Mouse (Mus musculus): ENCODE measurements at regions not wholly inside any gene's neighbourhood (a gene's known extent, or its start where the extent isn't known, plus 50 kb on each side); places are given as distances from the start of the nearest gene placed in this dataset.

DNA sequence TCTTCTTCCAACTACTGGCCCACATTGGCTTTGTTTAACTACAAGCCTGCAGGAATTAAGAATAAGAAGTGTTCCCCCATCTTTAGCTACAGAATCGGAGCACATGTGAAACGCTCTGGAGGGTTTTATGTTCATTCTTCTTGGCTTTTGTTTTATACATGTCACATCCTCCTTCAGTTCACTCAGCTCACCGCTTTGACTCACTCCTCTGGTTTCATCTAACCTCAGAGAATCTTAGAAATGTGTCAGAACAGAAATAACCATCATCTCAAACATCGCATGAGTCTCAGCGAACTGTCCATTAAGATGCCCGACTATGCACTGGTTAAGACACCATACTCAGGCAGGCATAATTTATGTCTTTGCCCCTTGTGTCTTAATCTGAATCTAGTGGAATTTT lies 255.1 kb upstream of the Gm765 start:
- no peak for DNase-seq

DNA sequence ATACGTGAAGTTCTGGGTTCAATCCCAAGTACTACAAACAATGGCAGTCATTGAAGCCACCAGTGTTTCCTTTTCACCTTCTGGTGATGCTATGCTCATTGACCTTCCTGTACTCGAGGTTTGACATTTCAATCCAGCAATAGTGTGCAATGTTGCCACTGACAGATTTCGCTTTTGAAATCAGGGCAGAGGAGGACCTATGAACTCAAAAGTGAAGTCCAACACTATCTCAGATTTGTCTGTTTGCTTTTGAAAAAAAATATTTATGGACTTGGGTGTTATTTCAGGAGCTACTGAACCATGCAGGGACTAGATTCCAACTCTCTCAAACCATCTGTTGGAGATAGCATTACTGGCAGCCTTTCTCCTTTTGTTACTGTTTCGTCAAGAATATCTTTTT lies 248.4 kb upstream of the Gm765 start:
- no peak for DNase-seq

DNA sequence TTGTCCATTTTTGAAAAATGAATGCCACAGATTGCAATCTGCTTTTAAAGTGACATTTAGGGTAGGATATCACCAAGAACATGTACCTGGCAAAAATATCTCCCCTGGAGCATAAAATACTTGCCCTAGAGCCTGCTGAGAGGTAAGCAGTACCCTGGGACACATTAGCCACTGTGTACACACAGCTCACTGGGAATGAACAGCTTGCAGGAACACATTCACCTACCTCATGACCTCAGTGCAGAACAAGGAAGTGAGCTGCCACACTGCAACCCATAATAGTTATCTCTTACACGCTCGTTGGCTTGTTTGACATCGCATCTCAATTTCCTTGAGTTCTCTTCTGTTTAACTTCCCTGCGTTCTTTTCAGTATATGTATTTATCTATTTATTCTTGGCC lies 246.4 kb upstream of the Gm765 start:
- DNase-seq = no peak

GRCm38 (mm10) chr6:98584541-98584940 lies 242.0 kb upstream of the Gm765 start:
- no peak for DNase-seq

DNA sequence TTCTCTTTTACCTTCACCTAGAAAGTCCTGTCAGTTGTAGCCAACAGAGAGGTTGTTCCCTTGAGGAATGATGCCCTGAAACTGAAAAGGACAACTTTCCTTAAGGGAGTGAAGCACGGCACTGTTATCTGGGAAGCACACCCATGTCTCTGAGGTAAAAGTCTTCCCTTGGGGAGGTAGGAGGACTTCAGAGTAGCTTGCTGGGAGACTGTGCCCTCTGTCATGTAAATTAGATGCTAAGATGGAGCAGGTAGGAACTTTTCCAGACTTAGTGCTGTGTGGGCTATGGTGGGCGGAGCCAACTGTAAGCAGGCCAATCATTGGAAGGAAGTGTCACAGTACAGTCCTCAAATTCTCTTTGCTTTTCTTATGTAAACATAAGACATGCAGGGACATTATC lies 240.3 kb upstream of the Gm765 start:
- DNase-seq = no peak

- no peak for DNase-seq
Measured at GRCm38 (mm10) chr6:98575227-98575626, 232.7 kb upstream of the Gm765 start.

GRCm38 (mm10) chr6:98555702-98556101 lies 213.1 kb upstream of the Gm765 start:
- DNase-seq = no peak

DNA sequence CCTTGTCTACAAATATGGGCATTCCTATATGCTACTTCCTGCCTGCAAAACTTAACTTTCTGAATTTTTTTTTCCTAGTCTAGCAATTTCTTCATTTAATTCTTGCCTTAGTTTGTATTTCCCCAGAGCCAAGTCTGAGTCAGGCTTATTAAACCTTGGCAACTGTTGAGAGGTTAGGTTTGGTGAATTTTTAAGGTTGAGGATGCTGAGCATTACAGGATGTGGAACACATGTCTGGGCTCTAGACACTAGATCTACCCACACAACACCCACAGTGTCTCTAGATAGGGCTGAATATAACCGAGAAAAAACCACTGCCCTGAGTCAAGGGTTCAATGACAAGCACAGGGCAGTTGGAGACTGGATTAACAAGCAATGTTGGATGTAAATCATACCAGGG lies 211.4 kb upstream of the Gm765 start:
- no peak for DNase-seq

DNA sequence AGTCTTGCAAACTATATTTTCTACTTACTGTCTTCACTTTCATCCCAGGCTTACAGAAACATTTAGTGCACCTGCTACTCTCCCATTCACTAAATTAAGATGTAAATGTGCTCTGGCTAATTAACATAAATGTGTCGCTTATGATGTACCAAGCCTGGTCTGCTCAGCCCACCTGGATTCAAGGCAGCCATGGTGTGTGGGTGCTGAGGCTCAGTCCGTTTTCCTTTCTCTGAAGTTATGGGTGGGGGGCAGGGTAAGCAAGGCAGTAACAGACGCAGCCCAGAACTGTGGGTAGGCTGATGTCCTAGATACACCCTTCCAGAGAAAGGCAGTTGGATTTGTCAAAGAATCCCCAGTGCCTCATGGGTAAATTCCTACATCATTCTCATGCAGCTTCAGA lies 209.2 kb upstream of the Gm765 start:
- no peak for DNase-seq

- DNase-seq = no peak
Measured at GRCm38 (mm10) chr6:98526882-98527440, 184.4 kb upstream of the Gm765 start.

- peak; percentile 22 to 39 for DNase-seq
Measured at GRCm38 (mm10) chr6:98525286-98525685, 182.7 kb upstream of the Gm765 start.

DNA sequence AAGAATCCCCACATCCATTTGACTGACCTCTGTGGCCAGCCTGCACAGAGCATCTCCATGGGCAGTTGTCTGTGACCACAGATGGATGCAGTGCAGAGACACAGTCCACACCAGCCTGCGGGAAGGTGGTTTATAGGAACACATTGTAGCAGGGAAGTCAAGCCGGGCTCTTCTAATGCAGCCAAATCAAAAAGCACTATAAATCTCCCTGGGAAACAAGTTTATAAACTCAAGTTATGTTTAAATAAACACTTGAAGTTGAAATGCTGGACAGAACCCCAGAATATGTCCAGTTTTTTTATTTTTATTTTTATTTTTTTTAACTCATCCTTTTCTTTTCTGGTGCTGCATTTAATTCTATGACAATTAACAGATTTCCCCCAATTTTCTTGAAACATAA lies 182.1 kb upstream of the Gm765 start:
- no peak for DNase-seq

- no peak for DNase-seq
Measured at GRCm38 (mm10) chr6:98521526-98521925, 179.0 kb upstream of the Gm765 start.

GRCm38 (mm10) chr6:98514826-98515225 lies 172.3 kb upstream of the Gm765 start:
- DNase-seq = no peak

DNA sequence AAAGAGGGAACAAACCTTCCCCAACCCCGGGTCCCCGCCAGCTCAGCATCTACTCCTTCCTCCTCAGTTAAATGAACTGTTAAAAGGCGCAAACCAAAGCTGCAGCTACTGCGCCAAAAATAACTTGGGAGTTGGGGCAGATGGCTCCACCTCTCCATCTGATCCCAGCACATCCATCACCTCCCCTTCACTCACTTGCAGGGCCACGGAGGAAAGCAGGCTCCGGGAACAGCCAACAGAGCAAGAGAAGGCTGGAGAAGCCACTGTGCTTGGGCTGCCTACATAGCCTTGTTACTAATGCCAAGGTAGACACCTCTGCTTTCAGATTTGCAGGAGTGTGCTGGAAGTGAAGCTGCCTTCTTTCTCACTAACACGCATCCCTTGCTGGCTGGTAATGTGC lies 171.8 kb upstream of the Gm765 start:
- no peak for DNase-seq

DNA sequence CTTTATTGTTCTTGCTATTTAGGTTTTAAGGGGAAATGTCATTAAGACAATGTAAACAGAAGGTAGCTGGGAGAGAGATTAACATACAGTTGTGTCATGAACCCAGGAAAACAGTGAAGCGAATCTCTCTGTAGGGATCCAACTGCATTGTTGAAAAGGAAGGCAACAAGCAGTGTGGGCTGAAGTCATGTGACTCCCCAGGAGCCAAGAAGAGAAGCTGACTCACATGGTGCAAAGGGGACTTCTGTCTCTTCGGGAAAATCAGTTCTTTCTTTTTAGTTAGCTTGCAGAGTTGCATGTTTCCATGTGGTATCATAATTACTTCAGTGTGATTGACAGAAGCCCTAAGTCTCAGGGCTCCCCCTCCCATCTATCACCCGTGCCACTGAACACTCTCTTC lies 170.7 kb upstream of the Gm765 start:
- no peak for DNase-seq

DNA sequence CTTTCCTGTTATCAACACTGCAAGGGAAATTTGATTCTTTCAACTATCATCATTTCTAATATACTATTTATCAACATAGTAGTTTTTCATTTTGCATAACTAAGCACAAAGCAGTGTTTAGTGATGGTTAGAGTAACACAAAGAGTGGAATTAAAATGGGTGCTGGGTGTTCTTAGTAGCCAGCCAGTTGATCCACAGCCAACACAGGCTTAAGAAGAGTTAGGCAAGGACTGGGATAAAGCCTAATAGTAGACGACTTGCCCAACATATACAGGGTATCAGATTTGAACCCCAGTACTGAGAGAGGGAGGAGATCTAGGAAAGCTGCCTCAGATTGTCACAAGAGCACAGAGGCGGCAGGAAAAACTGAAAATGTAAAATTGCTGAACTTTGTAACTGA lies 160.2 kb upstream of the Gm765 start:
- no peak for DNase-seq

DNA sequence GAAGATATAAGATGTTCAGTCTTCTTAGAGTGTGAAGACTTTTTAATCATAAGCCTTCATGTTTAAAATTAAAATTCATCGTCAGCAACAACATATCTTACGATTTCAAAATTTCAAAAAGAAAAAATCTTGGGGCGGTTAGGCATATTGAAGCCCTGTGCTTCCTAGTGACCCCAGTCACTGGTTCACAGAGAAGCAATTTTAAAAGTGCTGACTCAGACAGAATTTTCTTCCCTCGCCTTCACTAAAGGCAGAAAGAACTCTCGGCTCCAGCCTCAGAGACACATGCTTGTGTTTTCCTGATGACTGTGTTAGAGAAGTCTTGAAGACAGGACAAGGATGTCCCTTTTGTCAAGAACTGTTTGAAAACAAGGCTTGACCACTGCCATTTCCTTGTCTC lies 157.2 kb upstream of the Gm765 start:
- no peak for DNase-seq

DNA sequence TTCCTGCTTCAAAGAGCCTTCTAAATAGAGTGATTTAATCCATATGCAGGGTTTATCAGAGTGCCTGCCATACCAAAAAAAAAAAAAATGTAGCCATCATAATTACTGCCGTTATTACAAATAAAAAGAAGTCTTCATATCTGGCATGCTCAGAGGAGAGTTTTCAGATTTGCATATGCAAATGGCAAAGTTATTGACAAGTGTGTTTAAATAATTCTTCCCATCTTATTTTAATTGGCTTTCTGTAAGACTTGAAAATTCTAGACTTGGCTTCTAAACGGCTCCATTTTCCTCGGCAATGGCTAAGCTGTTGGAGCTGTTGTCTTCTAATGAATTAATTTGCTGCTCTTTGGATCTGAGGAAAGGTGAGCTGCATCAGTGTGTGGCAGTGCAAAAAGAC lies 144.1 kb upstream of the Gm765 start:
- no peak for DNase-seq

GRCm38 (mm10) chr6:98483319-98484123 lies 141.0 kb upstream of the Gm765 start:
- DNase-seq = no peak

GRCm38 (mm10) chr6:98482319-98482718 lies 139.8 kb upstream of the Gm765 start:
- DNase-seq = no peak

GRCm38 (mm10) chr6:98467563-98467962 lies 125.0 kb upstream of the Gm765 start:
- DNase-seq = no peak

DNA sequence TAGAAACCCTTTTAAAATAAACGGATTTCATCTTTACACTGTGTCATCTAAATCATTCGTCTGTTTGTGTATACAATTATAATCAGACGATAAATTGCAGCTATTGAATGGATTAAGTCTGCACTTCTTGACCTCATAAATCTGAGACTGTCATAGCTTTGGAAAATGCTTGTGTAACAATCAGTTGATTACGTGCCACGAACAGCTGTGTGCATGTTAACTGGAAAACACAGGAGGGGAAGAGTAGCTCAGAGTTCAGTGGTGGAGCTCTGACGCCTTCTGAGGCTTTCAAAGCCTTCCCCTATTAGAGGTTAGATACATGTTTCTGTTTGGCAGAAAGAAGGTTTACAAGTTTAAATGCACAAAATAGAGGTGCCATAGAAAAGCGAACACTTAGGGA lies 109.7 kb upstream of the Gm765 start:
- DNase-seq = no peak

GRCm38 (mm10) chr6:98435676-98436075 lies 93.1 kb upstream of the Gm765 start:
- DNase-seq = no peak

- no peak for DNase-seq
Measured at GRCm38 (mm10) chr6:98433286-98433685, 90.7 kb upstream of the Gm765 start.

Measured in cerebellum, adult 18-20 months (tissue).